Mouse (Mus musculus): ENCODE results near the gene Prps1. TPM values are rescaled to one million over a fixed set of nuclear protein-coding genes. Genes with fewer than 3 reads are reported as not detected.
"Not testable (repeated sequence)": the region's sequence is repeated elsewhere in the genome, so short reads cannot be mapped to it uniquely, and the experiment has no call there.

Prps1 gene
- polyA plus RNA-seq, 1 experiment from 2014 or later: 32.0 TPM

GRCm38 (mm10) chrX:140506436-140507180, 50.2 kb downstream of the Prps1 start:
- WGBS: 75% methylated on average over 6 of the region's 6 CpGs
- H3K9ac ChIP-seq (ENCODE audit: low read length): no peak overlapping the region
- H3K4me1 ChIP-seq (ENCODE audit: control insufficient read depth, insufficient read depth, low read length): peaks cover 5% of the 10 kb centered on the region; the same call in 1 of the 2 replicates
- H3K9me3 ChIP-seq (replicated peaks; ENCODE audit: control insufficient read depth, low read length): no peaks in the 10 kb centered on the region
- no peak overlapping the region for H3K4me3 ChIP-seq (replicated peaks; ENCODE audit: low read length)
- H3K4me2 ChIP-seq (ENCODE audit: low read depth, low read length): no peak overlapping the region
- no peaks in the 10 kb centered on the region; the same call in 1 of the 2 replicates for H3K27me3 ChIP-seq (ENCODE audit: control insufficient read depth, insufficient read depth, low read length)
- peak overlapping the region; percentile 89 for H3K27ac ChIP-seq (ENCODE audit: low read length)
- no peaks in the 10 kb centered on the region for H3K36me3 ChIP-seq (ENCODE audit: control insufficient read depth, insufficient read depth, low read length)
- ATAC-seq (ENCODE audit: insufficient read depth, low FRiP score): no peak

- ATAC-seq (ENCODE audit: insufficient read depth, low FRiP score): no peak
Measured at GRCm38 (mm10) chrX:140507377-140507776, 51.0 kb downstream of the Prps1 start.

GRCm38 (mm10) chrX:140508791-140509190, 52.4 kb downstream of the Prps1 start:
- not testable (repeated sequence) for H3K27ac ChIP-seq (ENCODE audit: low read length); H3K9ac ChIP-seq (ENCODE audit: low read length); H3K4me2 ChIP-seq (ENCODE audit: low read depth, low read length); H3K4me1 ChIP-seq (ENCODE audit: control insufficient read depth, insufficient read depth, low read length); ATAC-seq (ENCODE audit: insufficient read depth, low FRiP score); H3K36me3 ChIP-seq (ENCODE audit: control insufficient read depth, insufficient read depth, low read length); H3K4me3 ChIP-seq (replicated peaks; ENCODE audit: low read length); H3K9me3 ChIP-seq (replicated peaks; ENCODE audit: control insufficient read depth, low read length); H3K27me3 ChIP-seq (ENCODE audit: control insufficient read depth, insufficient read depth, low read length)
- WGBS: 68% methylated on average over 4 of the region's 4 CpGs

More at GRCm38 (mm10) chrX:140507377-140507776, 51.0 kb downstream of the Prps1 start:
- Histone ChIP-seq H3K4me1 (ENCODE audit: control insufficient read depth, insufficient read depth, low read length) (peaks cover 5% of the 10 kb centered on the region; the same call in 1 of the 2 replicates), H3K27ac (ENCODE audit: low read length) (no peak overlapping the region), H3K4me2 (ENCODE audit: low read depth, low read length) (no peak overlapping the region), H3K27me3 (ENCODE audit: control insufficient read depth, insufficient read depth, low read length) (no peaks in the 10 kb centered on the region; the same call in 1 of the 2 replicates), H3K36me3 (ENCODE audit: control insufficient read depth, insufficient read depth, low read length) (no peaks in the 10 kb centered on the region), H3K4me3 (replicated peaks; ENCODE audit: low read length) (no peak overlapping the region), H3K9me3 (replicated peaks; ENCODE audit: control insufficient read depth, low read length) (no peaks in the 10 kb centered on the region), H3K9ac (ENCODE audit: low read length) (no peak overlapping the region)
- WGBS: 83% methylated on average over 1 of the region's 1 CpGs

- Histone ChIP-seq H3K9ac (ENCODE audit: low read length) (no peak overlapping the region), H3K27ac (ENCODE audit: low read length) (no peak overlapping the region; the same call in 1 of the 2 replicates), H3K27me3 (ENCODE audit: control insufficient read depth, insufficient read depth, low read length) (no peaks in the 10 kb centered on the region; the same call in 1 of the 2 replicates), H3K36me3 (ENCODE audit: control insufficient read depth, insufficient read depth, low read length) (no peaks in the 10 kb centered on the region), H3K9me3 (replicated peaks; ENCODE audit: control insufficient read depth, low read length) (no peaks in the 10 kb centered on the region), H3K4me1 (ENCODE audit: control insufficient read depth, insufficient read depth, low read length) (peaks cover 5% of the 10 kb centered on the region; the same call in 1 of the 2 replicates), H3K4me2 (ENCODE audit: low read depth, low read length) (no peak overlapping the region), H3K4me3 (replicated peaks; ENCODE audit: low read length) (no peak overlapping the region)
- ATAC-seq (ENCODE audit: insufficient read depth, low FRiP score): no peak
- 63% methylated on average over 6 of the region's 6 CpGs for WGBS
Measured at GRCm38 (mm10) chrX:140509817-140510216, 53.4 kb downstream of the Prps1 start.

- H3K27me3 ChIP-seq (ENCODE audit: control insufficient read depth, insufficient read depth, low read length): peaks cover 3% of the 10 kb centered on the region; the same call in 1 of the 2 replicates
- peak; percentile 79 for ATAC-seq (ENCODE audit: insufficient read depth, low FRiP score)
- peak overlapping the region; percentile 21; the same call in 1 of the 2 replicates for H3K4me3 ChIP-seq (replicated peaks; ENCODE audit: low read length)
- H3K9me3 ChIP-seq (replicated peaks; ENCODE audit: control insufficient read depth, low read length): no peaks in the 10 kb centered on the region
- H3K9ac ChIP-seq (ENCODE audit: low read length): peak overlapping the region; percentile 63
- H3K4me2 ChIP-seq (ENCODE audit: low read depth, low read length): peak overlapping the region; percentile 42
- WGBS: 35% methylated on average over 24 of the region's 24 CpGs
- peaks cover 5% of the 10 kb centered on the region; the same call in 1 of the 2 replicates for H3K4me1 ChIP-seq (ENCODE audit: control insufficient read depth, insufficient read depth, low read length)
- H3K36me3 ChIP-seq (ENCODE audit: control insufficient read depth, insufficient read depth, low read length): no peaks in the 10 kb centered on the region
- peak overlapping the region; percentile 60 for H3K27ac ChIP-seq (ENCODE audit: low read length)
Measured at GRCm38 (mm10) chrX:140510696-140511429, 54.5 kb downstream of the Prps1 start.

- Histone ChIP-seq H3K4me2 (ENCODE audit: low read depth, low read length) (peak overlapping the region; percentile 42; the same call in 1 of the 2 replicates), H3K9ac (ENCODE audit: low read length) (peak overlapping the region; percentile 63; the same call in 1 of the 2 replicates), H3K27me3 (ENCODE audit: control insufficient read depth, insufficient read depth, low read length) (peaks cover 3% of the 10 kb centered on the region; the same call in 1 of the 2 replicates), H3K27ac (ENCODE audit: low read length) (peak overlapping the region; percentile 60; the same call in 1 of the 2 replicates), H3K4me1 (ENCODE audit: control insufficient read depth, insufficient read depth, low read length) (peaks cover 5% of the 10 kb centered on the region; the same call in 1 of the 2 replicates), H3K36me3 (ENCODE audit: control insufficient read depth, insufficient read depth, low read length) (no peaks in the 10 kb centered on the region), H3K9me3 (replicated peaks; ENCODE audit: control insufficient read depth, low read length) (no peaks in the 10 kb centered on the region), H3K4me3 (replicated peaks; ENCODE audit: low read length) (no peak overlapping the region)
- ATAC-seq (ENCODE audit: insufficient read depth, low FRiP score): no peak
- 46% methylated on average over 7 of the region's 7 CpGs for WGBS
Measured at GRCm38 (mm10) chrX:140511687-140512651, 55.6 kb downstream of the Prps1 start.

- Histone ChIP-seq H3K27ac (ENCODE audit: low read length) (no peak overlapping the region), H3K27me3 (ENCODE audit: control insufficient read depth, insufficient read depth, low read length) (peaks cover 12% of the 10 kb centered on the region), H3K9me3 (replicated peaks; ENCODE audit: control insufficient read depth, low read length) (no peaks in the 10 kb centered on the region), H3K4me2 (ENCODE audit: low read depth, low read length) (no peak overlapping the region), H3K4me3 (replicated peaks; ENCODE audit: low read length) (no peak overlapping the region), H3K9ac (ENCODE audit: low read length) (no peak overlapping the region), H3K4me1 (ENCODE audit: control insufficient read depth, insufficient read depth, low read length) (peaks cover 5% of the 10 kb centered on the region; the same call in 1 of the 2 replicates), H3K36me3 (ENCODE audit: control insufficient read depth, insufficient read depth, low read length) (no peaks in the 10 kb centered on the region)
- no peak for ATAC-seq (ENCODE audit: insufficient read depth, low FRiP score)
- WGBS: 88% methylated on average over 2 of the region's 2 CpGs
Measured at GRCm38 (mm10) chrX:140513379-140513778, 57.0 kb downstream of the Prps1 start.

- 75% methylated on average over 8 of the region's 8 CpGs for WGBS
- Histone ChIP-seq H3K4me3 (replicated peaks; ENCODE audit: low read length) (no peak overlapping the region), H3K9ac (ENCODE audit: low read length) (no peak overlapping the region), H3K27ac (ENCODE audit: low read length) (no peak overlapping the region), H3K36me3 (ENCODE audit: control insufficient read depth, insufficient read depth, low read length) (no peaks in the 10 kb centered on the region), H3K4me2 (ENCODE audit: low read depth, low read length) (no peak overlapping the region), H3K9me3 (replicated peaks; ENCODE audit: control insufficient read depth, low read length) (no peaks in the 10 kb centered on the region), H3K4me1 (ENCODE audit: control insufficient read depth, insufficient read depth, low read length) (peaks cover 4% of the 10 kb centered on the region; the same call in 1 of the 2 replicates), H3K27me3 (ENCODE audit: control insufficient read depth, insufficient read depth, low read length) (peaks cover 12% of the 10 kb centered on the region)
- ATAC-seq (ENCODE audit: insufficient read depth, low FRiP score): no peak
Measured at GRCm38 (mm10) chrX:140518351-140518750, 61.9 kb downstream of the Prps1 start.
